Mouse (Mus musculus): ENCODE data around the gene Krt28. TPM values are rescaled to one million over a fixed set of nuclear protein-coding genes. Genes with fewer than 3 reads are reported as not detected.

The Krt28 gene
- total RNA-seq (2014; fragmentation: Nextera tagmentation) (not detected in 2 replicates), total RNA-seq (2017) (not detected in 2 replicates)

GRCm38 (mm10) chr11:99374803-99375202, at the start of gene Krt28:
Krt28 (minus strand) TSS chr11:99374903.
- ATAC-seq (replicated peaks; ENCODE audit: low FRiP score, low TSS enrichment, poor library complexity, severe bottlenecking), result no peak

- no peak for ATAC-seq (replicated peaks; ENCODE audit: low FRiP score, low TSS enrichment, poor library complexity, severe bottlenecking)
Measured at GRCm38 (mm10) chr11:99422159-99422558, 47.5 kb upstream of the Krt28 start, which contains the start of gene Krt12. Krt12 (minus strand) TSS chr11:99422259.

GRCm38 (mm10) chr11:99420586-99420985, 45.9 kb upstream of the Krt28 start:
- ATAC-seq (replicated peaks; ENCODE audit: low FRiP score, low TSS enrichment, poor library complexity, severe bottlenecking), result no peak

GRCm38 (mm10) chr11:99417819-99418218, 43.1 kb upstream of the Krt28 start:
- no peak for ATAC-seq (replicated peaks; ENCODE audit: low FRiP score, low TSS enrichment, poor library complexity, severe bottlenecking)

- ATAC-seq (replicated peaks; ENCODE audit: low FRiP score, low TSS enrichment, poor library complexity, severe bottlenecking), result no peak
Measured at GRCm38 (mm10) chr11:99416902-99417301, 42.2 kb upstream of the Krt28 start.

- ATAC-seq (replicated peaks; ENCODE audit: low FRiP score, low TSS enrichment, poor library complexity, severe bottlenecking), result no peak
Measured at GRCm38 (mm10) chr11:99414463-99415147, 39.9 kb upstream of the Krt28 start.

- ATAC-seq (replicated peaks; ENCODE audit: low FRiP score, low TSS enrichment, poor library complexity, severe bottlenecking), result no peak
Measured at GRCm38 (mm10) chr11:99413247-99413646, 38.5 kb upstream of the Krt28 start.

GRCm38 (mm10) chr11:99406186-99406585, 31.5 kb upstream of the Krt28 start:
- no peak for ATAC-seq (replicated peaks; ENCODE audit: low FRiP score, low TSS enrichment, poor library complexity, severe bottlenecking)

GRCm38 (mm10) chr11:99399956-99400549, 25.4 kb upstream of the Krt28 start:
- no peak for ATAC-seq (replicated peaks; ENCODE audit: low FRiP score, low TSS enrichment, poor library complexity, severe bottlenecking)

GRCm38 (mm10) chr11:99398832-99399231, 24.1 kb upstream of the Krt28 start:
- ATAC-seq (replicated peaks; ENCODE audit: low FRiP score, low TSS enrichment, poor library complexity, severe bottlenecking), result no peak

- ATAC-seq (replicated peaks; ENCODE audit: low FRiP score, low TSS enrichment, poor library complexity, severe bottlenecking), result no peak
Measured at GRCm38 (mm10) chr11:99398084-99398483, 23.4 kb upstream of the Krt28 start.

GRCm38 (mm10) chr11:99396661-99397060, 22.0 kb upstream of the Krt28 start:
- ATAC-seq (replicated peaks; ENCODE audit: low FRiP score, low TSS enrichment, poor library complexity, severe bottlenecking), result no peak

GRCm38 (mm10) chr11:99396034-99396433, 21.3 kb upstream of the Krt28 start:
- no peak for ATAC-seq (replicated peaks; ENCODE audit: low FRiP score, low TSS enrichment, poor library complexity, severe bottlenecking)

- no peak for ATAC-seq (replicated peaks; ENCODE audit: low FRiP score, low TSS enrichment, poor library complexity, severe bottlenecking)
Measured at GRCm38 (mm10) chr11:99392492-99392891, 17.8 kb upstream of the Krt28 start.

- ATAC-seq (replicated peaks; ENCODE audit: low FRiP score, low TSS enrichment, poor library complexity, severe bottlenecking), result no peak
Measured at GRCm38 (mm10) chr11:99391375-99391774, 16.7 kb upstream of the Krt28 start.

- ATAC-seq (replicated peaks; ENCODE audit: low FRiP score, low TSS enrichment, poor library complexity, severe bottlenecking), result no peak
Measured at GRCm38 (mm10) chr11:99390866-99391265, 16.2 kb upstream of the Krt28 start.

- ATAC-seq (replicated peaks; ENCODE audit: low FRiP score, low TSS enrichment, poor library complexity, severe bottlenecking), result no peak
Measured at GRCm38 (mm10) chr11:99389264-99389663, 14.6 kb upstream of the Krt28 start, which contains the start of gene Krt10. Krt10 (minus strand) TSS chr11:99389364.

GRCm38 (mm10) chr11:99388661-99389060, 14.0 kb upstream of the Krt28 start:
- ATAC-seq (replicated peaks; ENCODE audit: low FRiP score, low TSS enrichment, poor library complexity, severe bottlenecking), result no peak

GRCm38 (mm10) chr11:99385813-99386721, 11.4 kb upstream of the Krt28 start:
- ATAC-seq (replicated peaks; ENCODE audit: low FRiP score, low TSS enrichment, poor library complexity, severe bottlenecking), result peak; percentile 95

GRCm38 (mm10) chr11:99379568-99379967, 4.9 kb upstream of the Krt28 start:
- ATAC-seq (replicated peaks; ENCODE audit: low FRiP score, low TSS enrichment, poor library complexity, severe bottlenecking), result peak; percentile 87

All from megakaryocyte-erythroid progenitor cell, adult 5-6 weeks (primary cell).